Mouse (Mus musculus) E14TG2a.4 (cell line): Measurements from ENCODE around the gene Ugt1a9.
"Not testable (repeated sequence)": the region's sequence is repeated elsewhere in the genome, so short reads cannot be mapped to it uniquely, and the experiment has no call there.

Experiments used
- CTCF ChIP-seq: conservative IDR thresholded peaks from 2 replicates; pipeline ENCODE4 v1.5.1; 2014; ENCODE audit warnings: low read length
- NANOG ChIP-seq: IDR thresholded peaks from 2 replicates; pipeline ENCODE4 v1.6.1; 2014; ENCODE audit warnings: borderline replicate concordance, low read length, mixed read lengths
- POU5F1 ChIP-seq: IDR thresholded peaks from 2 replicates; pipeline ENCODE4 v1.6.1; 2014; ENCODE audit warnings: low read length, borderline replicate concordance

DNA sequence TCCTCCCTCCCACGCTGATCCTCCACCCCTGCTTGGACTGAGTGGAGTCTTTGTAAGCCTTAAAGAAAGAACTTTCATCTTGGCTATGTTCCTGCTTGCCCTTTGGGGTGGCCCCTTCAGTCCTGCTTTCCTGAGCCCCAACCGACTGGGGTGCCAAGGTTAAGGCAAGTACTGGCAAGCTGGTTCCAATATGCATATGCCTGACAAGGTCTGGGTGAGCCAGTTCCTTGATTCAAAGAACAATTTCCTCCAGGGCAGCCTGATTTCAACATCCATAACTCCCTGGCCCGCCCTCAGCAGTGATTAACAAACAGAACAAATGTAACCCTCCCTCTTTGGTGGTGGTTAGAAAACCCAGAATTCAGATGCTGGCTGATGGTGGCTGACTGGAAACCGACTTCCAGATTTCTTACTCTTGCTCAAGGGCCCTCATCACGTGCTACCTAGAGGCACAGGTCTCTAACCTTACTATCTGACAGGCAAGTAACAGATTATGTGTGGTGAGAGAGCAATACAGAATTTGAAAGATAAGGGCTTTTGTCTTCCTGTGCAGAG is 63.9 kb downstream of the Ugt1a9 start, which contains the start of gene Ugt1a6a:
- TF ChIP-seq CTCF, NANOG, POU5F1: not testable (repeated sequence)
